Mouse (Mus musculus): ENCODE results near the gene Aox4.

GRCm38 (mm10) chr1:58257195-58257991 lies 47.2 kb downstream of the Aox4 start:
- no peak for TF ChIP-seq POLR2A (IDR thresholded peaks at IDR 0.05; ENCODE audit: low read depth, low read length)
- TF ChIP-seq RCOR1 (conservative IDR thresholded peaks at IDR 0.05; ENCODE audit: low read depth, low read length), result no peak
- no peak for TF ChIP-seq CTCF (conservative IDR thresholded peaks at IDR 0.05 in 1 of 2, IDR thresholded peaks at IDR 0.05 in 1 of 2; ENCODE audit: low read depth in 2 of 2, low read length in 2 of 2)
- no peak for TF ChIP-seq ZMIZ1 (IDR thresholded peaks at IDR 0.05; ENCODE audit: low read depth, low read length)
- TF ChIP-seq POLR2AphosphoS2 (IDR thresholded peaks at IDR 0.05; ENCODE audit: low read depth, low read length), result no peak
- TF ChIP-seq MXI1 (IDR thresholded peaks at IDR 0.05; ENCODE audit: low read depth, low read length), result no peak
- no peak for TF ChIP-seq KAT2A (IDR thresholded peaks at IDR 0.05; ENCODE audit: insufficient replicate concordance, low read length)
- TF ChIP-seq TCF12 (IDR thresholded peaks at IDR 0.05; ENCODE audit: low read depth, low read length), result no peak
- TF ChIP-seq JUND (conservative IDR thresholded peaks at IDR 0.05; ENCODE audit: low read depth, low read length), result no peak
- TF ChIP-seq PAX5 (IDR thresholded peaks at IDR 0.05; ENCODE audit: low read length), result no peak

Measured in CH12.LX (cell line).